ENCODE assay signal across 16 mouse cellular contexts in genomic region chr16:22466381-22466780, GRCm38 (mm10). TPM values are rescaled to one million over a fixed set of nuclear protein-coding genes. Genes with fewer than 3 reads are reported as not detected.
A peak's percentile ranks its signal among the peaks of the same experiment; 100 is the strongest.
DNase-seq lines count a peak whose midpoint lies in the region; ATAC-seq and TF ChIP-seq lines count a peak whose summit lies in the region.
"Had no signal": no experiment of that assay in that cellular context is flagged by ENCODE, and none has a peak within 500 bp of the region (broad histone marks: within the 10 kb centered on the region; RNA-seq: fewer than 3 reads in every experiment).

No protein-coding gene starts in this region.

- ATAC-seq in inflammation-experienced regulatory T-cells, adult 6 months, result peak; percentile 90
- ATAC-seq in hindbrain, embryonic 14.5 days (ENCODE audit: low FRiP score), result no peak
- no peak for ATAC-seq in frontal cortex, adult (ENCODE audit: low TSS enrichment)
- ATAC-seq: hindbrain, postnatal 0 days had no signal

- H3K4me1 ChIP-seq in thymus, adult 2 months (replicated peaks; ENCODE audit: control insufficient read depth, insufficient read depth, low read length), result peaks cover 30% of the 10 kb centered on the region
- H3K4me1 ChIP-seq in hindbrain, embryonic 14.5 days (replicated peaks; ENCODE audit: control insufficient read depth, insufficient read depth, low read length), result no peaks in the 10 kb centered on the region

- H3K36me3 ChIP-seq in thymus, adult 2 months (ENCODE audit: control insufficient read depth, insufficient read depth, low read length), result no peaks in the 10 kb centered on the region
- H3K36me3 ChIP-seq in hindbrain, embryonic 14.5 days (replicated peaks; ENCODE audit: control insufficient read depth, insufficient read depth), result no peaks in the 10 kb centered on the region

- H3K4me2 ChIP-seq in hindbrain, embryonic 14.5 days (replicated peaks), result no peak overlapping the region
- H3K4me2 ChIP-seq: lung, embryonic 14.5 days had no signal

- intact Hi-C loops in heart, postnatal 14 days (cut with DNase I), result no loop called here

- H3K4me3 ChIP-seq in thymus, adult 2 months (ENCODE audit: control insufficient read depth, insufficient read depth, low read length), result no peak overlapping the region
- no peak overlapping the region for H3K4me3 ChIP-seq in hindbrain, embryonic 14.5 days (replicated peaks; ENCODE audit: low read length)
- H3K4me3 ChIP-seq: erythroblast, embryonic 14.5 days; layer of hippocampus, adult 2 months had no signal

- no peaks in the 10 kb centered on the region for H3K27me3 ChIP-seq in thymus, adult 2 months (ENCODE audit: control insufficient read depth, insufficient read depth, low read length)
- H3K27me3 ChIP-seq in hindbrain, embryonic 14.5 days (ENCODE audit: control insufficient read depth, insufficient read depth, low read length), result no peaks in the 10 kb centered on the region

- no peaks in the 10 kb centered on the region for H3K9me3 ChIP-seq in hindbrain, embryonic 14.5 days (ENCODE audit: control insufficient read depth, low read length)

- TF ChIP-seq CTCF in thymus, adult 2 months (IDR thresholded peaks at IDR 0.05; ENCODE audit: borderline replicate concordance, control insufficient read depth, extremely low read depth, insufficient read depth, low read length, poor library complexity), result no peak

- no peak for TF ChIP-seq POLR2A in thymus, adult 2 months (IDR thresholded peaks at IDR 0.05; ENCODE audit: control insufficient read depth, extremely low read depth, insufficient read depth, low read length, poor library complexity)

- DNase-seq in heart, adult 11 months, result peak; percentile 76
- no peak for DNase-seq in heart, postnatal 14 days
- DNase-seq in B cell, adult 2 months, result peak; percentile 56 to 64
- peak; percentile 75 for DNase-seq in thymus, adult 2 months
- no peak for DNase-seq in cerebellum, postnatal 25 days
- no peak for DNase-seq in hindbrain, embryonic 14.5 days (ENCODE audit: low spot score)
- DNase-seq: adrenal gland, postnatal 36 days; cerebellum, adult 9-10 months; embryo, embryonic 11 days; gastrocnemius, postnatal 10 days; lung, embryonic 14.5 days had no signal

- no peak overlapping the region for H3K27ac ChIP-seq in thymus, adult 2 months (ENCODE audit: control insufficient read depth, insufficient read depth, low read length)
- H3K27ac ChIP-seq in hindbrain, embryonic 14.5 days, result no peak overlapping the region
- H3K27ac ChIP-seq: hindbrain, postnatal 0 days; layer of hippocampus, adult 2 months had no signal

- H3K9ac ChIP-seq in hindbrain, embryonic 14.5 days, result no peak overlapping the region
- H3K9ac ChIP-seq: lung, embryonic 14.5 days had no signal

- 3% methylated on average over 11 of the region's 11 CpGs for WGBS in thymus, adult 2 months
- WGBS in hindbrain, embryonic 14.5 days, result 87% methylated on average over 11 of the region's 11 CpGs

RNA-seq across cellular contexts. Expression of gene Etv5, which starts 26.9 kb away (rescaled TPM):
- 10 to 100 TPM in 1 of 2 experiments, 1 to 10 TPM in 1; 7.6 to 10.1 TPM for total RNA-seq in heart, postnatal 14 days (2021)
- polyA plus RNA-seq in inflammation-experienced regulatory T-cells, adult 6 months (2017; shearing (Covaris generic)), result 1 to 10 TPM; 2.5 to 5.6 (median 5.2) TPM
- polyA plus RNA-seq in thymus, adult 2 months (2012; rRNA removed), result 7.3 and 8.6 TPM in 2 replicates
- 21.3 and 27.0 TPM in 2 replicates for polyA plus RNA-seq in hindbrain, embryonic 14.5 days (2014; fragmentation: Nextera tagmentation; extraction: Ambion mirVana)

Comparison
In these comparisons a context has a peak if more than half of its experiments do, and no peak if none do; other contexts are left out.
1. DNase-seq: peak in heart, adult 11 months (single experiment), B cell, adult 2 months (2 of 2) and thymus, adult 2 months (single experiment); none in heart, postnatal 14 days (0 of 2), cerebellum, postnatal 25 days (0 of 2) and hindbrain, embryonic 14.5 days (single experiment).